Mouse (Mus musculus) limb, embryonic 14.5 days (tissue): ENCODE data around the gene Ctu2. TPM values are rescaled to one million over a fixed set of nuclear protein-coding genes. Genes with fewer than 3 reads are reported as not detected.
A peak's percentile ranks its signal among the peaks of the same experiment; 100 is the strongest.

Source experiments
- ATAC-seq: fragments of 200-750 bp; cut with Nextera tagmentation; 2 replicates; pipeline ENCODE4 v1.8.0; 2017; ENCODE audit warnings: low read depth, moderate number of reproducible peaks, moderate TSS enrichment; ENCODE audit not compliant: low FRiP score
- DNase-seq: peaks from one replicate; pipeline ENCODE4 v3.0.0-alpha.2; 2015; ENCODE audit warnings: low spot score
- H3K27ac ChIP-seq: fragments of 300-500 bp; sonication (generic); replicated peaks from 2 replicates; pipeline ENCODE4 v1.5.1; 2014; ENCODE audit warnings: low read depth, mild to moderate bottlenecking, low read length, moderate library complexity, mixed read lengths
- H3K27me3 ChIP-seq: fragments of 300-500 bp; sonication (generic); 2 replicates; pipeline ENCODE4 v1.6.1; 2014; ENCODE audit warnings: low read length, mixed read lengths; ENCODE audit not compliant: control insufficient read depth, insufficient read depth
- H3K36me3 ChIP-seq: fragments of 300-500 bp; sonication (generic); 2 replicates; pipeline ENCODE4 v1.6.1; 2014; ENCODE audit warnings: mild to moderate bottlenecking, low read length, moderate library complexity, mixed read lengths; ENCODE audit not compliant: control insufficient read depth, insufficient read depth
- H3K4me1 ChIP-seq: fragments of 300-500 bp; sonication (generic); 2 replicates; pipeline ENCODE4 v1.6.1; 2014; ENCODE audit warnings: antibody characterized with exemption, low read length, mixed read lengths; ENCODE audit not compliant: control insufficient read depth, insufficient read depth
- H3K4me2 ChIP-seq: fragments of 300-500 bp; sonication (generic); replicated peaks from 2 replicates; pipeline ENCODE4 v1.6.1; 2014; ENCODE audit warnings: low read depth, mild to moderate bottlenecking, low read length, moderate library complexity; ENCODE audit not compliant: severe bottlenecking
- H3K4me3 ChIP-seq: fragments of 300-500 bp; sonication (generic); replicated peaks from 2 replicates; pipeline ENCODE4 v1.5.1; 2014; ENCODE audit warnings: low read length
- H3K9ac ChIP-seq: fragments of 300-500 bp; sonication (generic); 2 replicates; pipeline ENCODE4 v1.6.1; 2014; ENCODE audit warnings: mild to moderate bottlenecking, low read depth, low read length, moderate library complexity; ENCODE audit not compliant: severe bottlenecking
- H3K9me3 ChIP-seq: fragments of 300-500 bp; sonication (generic); 2 replicates; pipeline ENCODE4 v1.6.1; 2016; ENCODE audit warnings: low read length; ENCODE audit not compliant: control insufficient read depth
- POLR2A ChIP-seq: fragments of 200-500 bp; IDR thresholded peaks from 2 replicates; pipeline ENCODE4 v1.8.0; 2012; ENCODE audit warnings: inconsistent platforms, mild to moderate bottlenecking, moderate library complexity, borderline replicate concordance; ENCODE audit not compliant: insufficient read depth, insufficient read length; ENCODE audit errors: extremely low read depth
- WGBS: fragments of 180-500 bp; shearing (Covaris S2); extraction: QIAGEN DNeasy Blood & Tissue Kit; methylation state at CpG from one replicate; pipeline ENCODE4 v1.1.7; 2014; 5-methylcytosine and 5-hydroxymethylcytosine counted together
- polyA plus RNA-seq, 2 experiments: library from polyadenylated mRNA; depleted of rRNA in 1 of 2; stranded (reverse) in 1 of 2; unstranded in 1 of 2; fragments of >200 nt; fragmentation: Nextera tagmentation in 1 of 2; extraction: Ambion mirVana in 1 of 2; gene quantifications; 2 replicates each; pipeline versions ENCODE4 v1.2.1 to v1.2.3; 2012 to 2014

Gene Ctu2
- polyA plus RNA-seq, 2 experiments = 49.5 to 57.1 TPM

DNA sequence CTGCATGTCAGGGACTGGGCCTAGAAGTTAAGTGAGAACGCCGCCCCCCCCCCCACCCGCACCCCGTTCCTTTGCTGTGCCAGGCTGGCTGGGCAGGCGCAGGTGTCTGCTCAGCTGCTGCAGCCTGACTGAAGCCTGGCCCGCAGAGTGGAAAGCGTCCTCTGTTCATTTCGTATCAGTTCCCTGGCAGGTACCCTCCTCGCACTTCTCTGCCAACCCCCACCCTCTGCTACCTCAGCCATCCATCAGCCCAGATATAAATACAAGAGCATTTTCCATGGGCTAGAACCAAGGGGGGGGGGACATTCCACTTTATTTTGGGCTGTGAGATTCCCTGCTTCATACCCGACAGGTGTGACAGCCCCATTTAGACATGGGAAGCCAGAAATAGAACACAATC is 23.8 kb upstream of the Ctu2 start:
- no peak overlapping the region for H3K9ac ChIP-seq
- H3K36me3 ChIP-seq = no peaks in the 10 kb centered on the region
- TF ChIP-seq POLR2A = no peak
- no peak overlapping the region for H3K4me3 ChIP-seq
- H3K27me3 ChIP-seq = no peaks in the 10 kb centered on the region
- ATAC-seq (peak; percentile 62; the same call in 1 of the 2 replicates), DNase-seq (no peak)
- no peak overlapping the region for H3K27ac ChIP-seq
- H3K4me2 ChIP-seq = no peak overlapping the region
- no peaks in the 10 kb centered on the region for H3K9me3 ChIP-seq
- H3K4me1 ChIP-seq = no peaks in the 10 kb centered on the region
- 76% methylated on average over 10 of the region's 10 CpGs for WGBS

DNA sequence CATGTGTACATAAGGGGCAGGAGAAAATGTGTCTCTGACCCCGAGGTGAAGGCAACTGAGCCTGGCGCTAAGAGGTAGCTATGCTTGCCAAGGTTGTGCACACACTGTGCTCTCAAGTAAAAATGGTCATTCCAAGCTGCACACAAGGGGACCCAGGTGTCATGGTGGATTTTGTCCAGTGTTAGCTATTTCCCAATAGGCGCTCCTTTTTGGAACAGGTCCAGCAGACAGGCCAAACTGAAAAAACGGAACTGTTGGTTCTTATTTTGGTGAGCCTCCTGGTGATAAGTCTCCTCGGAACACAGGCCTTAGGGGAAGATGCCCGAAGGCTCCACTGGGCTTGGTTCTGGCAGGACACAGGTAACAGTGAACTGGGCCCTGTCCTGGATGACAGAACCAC is 21.5 kb upstream of the Ctu2 start:
- peaks cover 9% of the 10 kb centered on the region; the same call in 1 of the 2 replicates for H3K27me3 ChIP-seq
- H3K4me1 ChIP-seq = no peaks in the 10 kb centered on the region
- no peak overlapping the region for H3K27ac ChIP-seq
- H3K36me3 ChIP-seq = no peaks in the 10 kb centered on the region
- no peak overlapping the region for H3K4me3 ChIP-seq
- H3K9me3 ChIP-seq = no peaks in the 10 kb centered on the region
- ATAC-seq (no peak), DNase-seq (no peak)
- no peak for TF ChIP-seq POLR2A
- 86% methylated on average over 6 of the region's 6 CpGs for WGBS
- no peak overlapping the region for H3K9ac ChIP-seq
- no peak overlapping the region for H3K4me2 ChIP-seq

DNA sequence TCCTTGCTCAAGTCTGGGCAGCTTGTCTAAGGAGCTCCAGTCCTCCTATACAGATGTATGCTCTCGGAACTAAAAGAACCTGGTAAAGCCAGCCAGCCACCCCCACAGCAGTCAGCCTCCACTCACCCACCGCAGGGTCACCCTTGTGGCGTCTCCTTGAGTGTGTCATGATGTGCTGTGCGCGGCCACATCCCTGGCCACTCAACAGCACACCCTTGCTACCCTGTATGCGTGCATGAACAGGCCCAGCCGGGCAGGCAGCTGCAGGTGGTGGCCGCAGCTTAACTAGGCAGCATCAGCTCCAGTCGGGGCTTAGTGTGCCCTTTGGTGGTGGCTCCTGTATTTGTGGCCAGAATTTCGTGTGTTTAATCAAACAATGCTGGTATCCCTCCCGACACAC is 18.8 kb upstream of the Ctu2 start:
- no peaks in the 10 kb centered on the region for H3K36me3 ChIP-seq
- ATAC-seq (no peak), DNase-seq (no peak)
- H3K4me2 ChIP-seq = no peak overlapping the region
- H3K9me3 ChIP-seq = no peaks in the 10 kb centered on the region
- no peak overlapping the region for H3K9ac ChIP-seq
- no peak for TF ChIP-seq POLR2A
- H3K4me1 ChIP-seq = peaks cover 13% of the 10 kb centered on the region
- peaks cover 31% of the 10 kb centered on the region for H3K27me3 ChIP-seq
- H3K27ac ChIP-seq = no peak overlapping the region
- H3K4me3 ChIP-seq = no peak overlapping the region
- WGBS = 69% methylated on average over 11 of the region's 11 CpGs

- 50% methylated on average over 5 of the region's 6 CpGs for WGBS
- no peaks in the 10 kb centered on the region for H3K36me3 ChIP-seq
- no peak overlapping the region for H3K4me2 ChIP-seq
- peaks cover 13% of the 10 kb centered on the region for H3K4me1 ChIP-seq
- ATAC-seq (no peak), DNase-seq (no peak)
- no peak overlapping the region for H3K4me3 ChIP-seq
- H3K27ac ChIP-seq = no peak overlapping the region
- peaks cover 31% of the 10 kb centered on the region for H3K27me3 ChIP-seq
- H3K9me3 ChIP-seq = no peaks in the 10 kb centered on the region
- H3K9ac ChIP-seq = no peak overlapping the region
- TF ChIP-seq POLR2A = no peak
Measured at GRCm38 (mm10) chr8:122459218-122459900, 16.6 kb upstream of the Ctu2 start.

- H3K4me2 ChIP-seq = peak overlapping the region; percentile 47
- H3K4me3 ChIP-seq = peak overlapping the region; percentile 30
- peaks cover 13% of the 10 kb centered on the region for H3K4me1 ChIP-seq
- peaks cover 31% of the 10 kb centered on the region for H3K27me3 ChIP-seq
- no peak overlapping the region for H3K27ac ChIP-seq
- WGBS = 25% methylated on average over 7 of the region's 7 CpGs
- DNase-seq (no peak), ATAC-seq (no peak)
- H3K9me3 ChIP-seq = no peaks in the 10 kb centered on the region
- no peaks in the 10 kb centered on the region for H3K36me3 ChIP-seq
- peak overlapping the region; percentile 12; the same call in 1 of the 2 replicates for H3K9ac ChIP-seq
- TF ChIP-seq POLR2A = no peak
Measured at GRCm38 (mm10) chr8:122459990-122460389, 16.0 kb upstream of the Ctu2 start.
